Mouse (Mus musculus): Measurements from ENCODE around the gene Wnt4.

DNA sequence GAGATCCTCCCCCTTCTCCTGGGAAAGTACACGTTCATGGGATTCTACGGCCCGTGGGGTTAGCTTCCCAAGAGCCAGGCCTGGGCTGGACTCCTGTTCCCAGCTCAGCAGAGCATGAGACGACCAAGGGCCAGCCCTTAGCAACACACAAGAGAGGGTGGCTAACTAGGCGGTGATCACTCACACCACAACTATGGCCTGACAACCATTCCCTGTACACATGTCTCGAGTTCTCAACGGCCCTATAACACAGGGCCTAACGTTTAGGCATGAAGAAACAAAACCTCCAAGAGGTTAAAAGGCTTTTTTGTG is 29.2 kb downstream of the Wnt4 start:
- no peak for TF ChIP-seq CTCF (IDR thresholded peaks at IDR 0.05; ENCODE audit: low read depth)
- no peak for TF ChIP-seq EP300 (IDR thresholded peaks at IDR 0.05; ENCODE audit: low read depth)
